Mouse (Mus musculus) MEL-GATA-1-ER (cell line): ENCODE results near the gene Ppef2.
A peak's percentile ranks its signal among the peaks of the same experiment; 100 is the strongest.

Experiments
- DNase-seq: peaks from one replicate; pipeline ENCODE4 v3.0.0-alpha.2; 2012; ENCODE audit warnings: low read depth; ENCODE audit errors: extremely low read depth

The Ppef2 gene

DNA sequence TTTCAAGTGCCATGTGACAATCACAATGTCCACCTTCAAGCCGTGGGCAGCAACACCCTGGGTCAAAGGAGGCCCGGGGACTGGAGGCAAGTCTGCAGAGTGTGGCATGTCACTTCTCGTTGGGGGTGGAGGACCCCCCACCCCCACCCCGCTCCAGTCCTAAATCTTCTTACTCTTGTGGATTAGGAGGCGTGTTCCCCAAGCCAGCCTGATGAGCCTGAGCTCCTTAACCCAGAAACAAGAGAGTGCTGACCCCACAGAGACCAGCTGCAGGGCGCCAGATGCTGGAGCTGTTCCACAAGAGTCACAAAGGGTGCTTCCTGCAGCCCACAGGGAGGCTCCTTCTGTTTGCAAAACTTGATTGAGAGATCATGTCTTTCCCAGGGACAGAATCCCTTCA is at the start of gene Ppef2:
Gene Ppef2 (minus strand): TSS at position 61 of the 400 bp plus-strand sequence.
- DNase-seq = no peak

GRCm38 (mm10) chr5:92304291-92304690 is 48.2 kb upstream of the Ppef2 start:
- DNase-seq = no peak

- DNase-seq = no peak
Observed at GRCm38 (mm10) chr5:92302149-92302840, 46.2 kb upstream of the Ppef2 start.

- no peak for DNase-seq
Observed at GRCm38 (mm10) chr5:92294525-92294924, 38.4 kb upstream of the Ppef2 start.

- no peak for DNase-seq
Observed at GRCm38 (mm10) chr5:92291652-92292414, 35.8 kb upstream of the Ppef2 start.

- no peak for DNase-seq
Observed at GRCm38 (mm10) chr5:92287840-92288239, 31.8 kb upstream of the Ppef2 start.

DNA sequence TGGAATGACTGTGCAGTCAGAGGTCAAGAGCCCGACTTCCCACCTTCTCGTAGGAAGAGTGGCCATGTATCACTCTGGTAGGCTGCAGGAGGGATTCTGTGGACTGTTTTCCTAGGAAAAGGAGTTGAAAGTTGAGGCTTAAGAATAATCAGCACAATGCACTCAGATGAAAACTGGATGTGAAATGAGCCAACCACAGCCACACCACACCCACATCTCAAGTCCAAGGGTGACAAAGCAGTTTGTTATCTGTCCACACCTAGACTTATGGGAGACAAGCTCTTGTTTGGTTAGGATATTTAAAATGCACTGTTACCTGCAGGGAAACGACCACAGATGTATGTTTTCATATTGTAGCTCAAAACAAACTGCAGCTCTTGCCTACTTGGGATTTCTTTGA is 27.0 kb upstream of the Ppef2 start:
- DNase-seq = peak; percentile 65

DNA sequence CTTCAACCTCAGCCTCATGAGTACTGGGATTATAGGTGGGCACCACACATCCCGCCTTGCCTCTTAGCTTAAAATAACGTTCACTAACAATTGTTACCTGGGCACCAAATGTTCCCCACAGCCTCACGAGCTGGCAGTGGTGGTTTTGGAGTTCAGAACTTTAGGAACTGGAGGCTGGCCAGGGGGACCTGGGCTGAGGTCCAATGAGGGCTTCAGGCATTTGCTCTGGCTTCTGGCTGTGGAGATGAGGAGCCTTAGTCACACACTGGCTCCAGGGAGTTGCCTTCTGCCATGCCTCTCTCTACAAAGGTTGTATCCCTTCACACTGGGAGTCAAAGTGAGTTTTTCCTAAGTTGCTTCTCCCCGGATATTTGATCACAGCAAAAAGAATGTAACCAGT is 26.5 kb upstream of the Ppef2 start:
- DNase-seq = no peak

- DNase-seq = peak; percentile 91
Observed at GRCm38 (mm10) chr5:92278942-92279537, 23.0 kb upstream of the Ppef2 start.

DNA sequence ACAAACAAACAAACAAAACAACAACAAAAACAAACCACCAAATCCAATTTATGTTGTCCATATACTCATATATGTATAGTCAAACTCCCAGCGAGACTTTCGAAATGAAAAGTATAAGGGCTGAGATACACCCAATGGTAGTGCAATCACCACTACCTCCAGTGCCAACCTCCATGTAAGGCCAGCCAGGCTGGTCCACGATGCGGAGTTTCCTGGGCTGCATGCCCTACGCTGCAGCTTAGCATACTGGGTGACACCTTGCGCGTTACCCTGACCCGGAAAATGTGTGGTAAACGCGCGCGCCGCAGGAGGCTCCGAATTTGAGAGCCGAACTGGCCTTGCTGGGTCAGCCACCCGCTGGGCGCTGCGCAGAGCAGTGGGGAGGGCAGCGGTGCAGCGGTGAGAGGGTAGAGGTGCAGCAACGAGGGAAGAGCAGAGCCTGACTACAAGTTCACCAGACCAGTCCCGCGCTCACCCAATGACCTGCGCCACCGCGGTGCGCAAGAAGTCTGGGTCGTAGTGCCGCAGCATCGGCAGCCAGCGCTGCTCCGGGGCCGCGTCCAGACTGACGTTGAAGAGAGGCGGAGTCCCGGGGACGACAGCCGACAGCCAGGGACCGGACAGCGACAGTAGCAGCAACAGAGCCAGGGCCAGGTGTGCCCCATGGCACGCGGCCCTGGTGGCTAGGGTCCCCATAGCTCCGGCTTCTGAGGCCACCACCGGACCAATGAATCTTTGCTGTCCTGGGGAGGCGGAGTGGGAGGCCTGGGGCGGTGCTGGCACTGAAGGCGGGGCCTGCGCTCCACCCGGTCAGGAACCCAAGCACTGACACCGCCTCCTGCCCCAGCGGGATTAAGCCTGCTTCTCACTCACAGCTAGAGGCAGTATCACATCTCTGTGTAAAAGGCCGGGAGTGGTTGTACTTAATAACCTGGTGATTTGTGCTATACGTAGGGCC is 21.6 kb upstream of the Ppef2 start, which contains the start of gene Naaa:
Gene Naaa (minus strand): TSS at position 734 of the 958 bp plus-strand sequence.
- DNase-seq = peak; percentile 73

DNA sequence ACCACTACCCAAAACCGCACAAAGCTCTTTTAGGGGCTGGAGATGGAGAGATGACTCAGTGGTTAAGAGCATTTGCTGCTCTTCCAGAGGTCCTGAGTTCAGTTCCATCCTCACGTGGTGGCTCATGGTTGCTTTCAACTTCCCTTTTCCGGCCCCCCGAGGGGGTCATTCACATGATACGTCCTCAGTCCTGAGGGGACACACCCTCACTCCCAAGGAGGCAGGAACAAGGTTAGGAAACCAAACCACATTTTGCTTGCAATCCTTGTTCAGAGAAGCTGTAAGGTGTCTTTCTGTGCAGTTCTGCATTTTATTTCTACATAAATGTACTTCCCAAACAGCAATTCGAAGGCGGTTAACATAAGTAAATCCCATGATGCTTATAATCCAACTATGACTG is 14.4 kb upstream of the Ppef2 start:
- DNase-seq = no peak

DNA sequence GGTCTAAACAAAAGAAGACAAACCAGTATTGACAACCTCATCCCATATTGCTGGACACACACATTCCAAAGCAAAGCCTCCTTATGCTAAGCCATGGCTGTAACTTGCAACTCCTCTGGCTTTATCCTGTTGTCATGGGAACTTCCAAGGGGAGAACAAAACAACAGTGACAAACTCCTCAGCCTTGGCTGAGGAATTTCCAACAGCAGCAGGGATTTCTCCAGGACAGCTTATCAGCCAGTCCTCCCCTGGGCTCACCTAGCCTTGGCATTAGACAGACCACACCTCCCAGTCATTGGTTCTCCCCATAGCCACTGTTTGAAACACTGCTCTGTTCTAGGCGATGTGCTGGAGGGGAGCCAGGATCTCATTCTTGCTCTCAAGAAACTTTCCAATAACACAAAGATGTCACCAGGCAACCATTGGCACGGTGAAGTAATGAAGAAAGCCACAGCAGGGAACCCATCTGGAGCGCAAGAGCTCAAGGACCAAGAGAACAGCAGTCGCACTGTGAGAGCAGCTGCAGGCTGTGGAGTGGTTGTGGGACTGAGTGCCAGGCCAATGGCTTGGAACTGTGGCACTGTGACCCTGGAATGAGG is 7.8 kb upstream of the Ppef2 start:
- no peak for DNase-seq

GRCm38 (mm10) chr5:92262646-92263045 is 6.6 kb upstream of the Ppef2 start:
- DNase-seq = no peak

GRCm38 (mm10) chr5:92254476-92254875 is 1.6 kb downstream of the Ppef2 start:
- no peak for DNase-seq

DNA sequence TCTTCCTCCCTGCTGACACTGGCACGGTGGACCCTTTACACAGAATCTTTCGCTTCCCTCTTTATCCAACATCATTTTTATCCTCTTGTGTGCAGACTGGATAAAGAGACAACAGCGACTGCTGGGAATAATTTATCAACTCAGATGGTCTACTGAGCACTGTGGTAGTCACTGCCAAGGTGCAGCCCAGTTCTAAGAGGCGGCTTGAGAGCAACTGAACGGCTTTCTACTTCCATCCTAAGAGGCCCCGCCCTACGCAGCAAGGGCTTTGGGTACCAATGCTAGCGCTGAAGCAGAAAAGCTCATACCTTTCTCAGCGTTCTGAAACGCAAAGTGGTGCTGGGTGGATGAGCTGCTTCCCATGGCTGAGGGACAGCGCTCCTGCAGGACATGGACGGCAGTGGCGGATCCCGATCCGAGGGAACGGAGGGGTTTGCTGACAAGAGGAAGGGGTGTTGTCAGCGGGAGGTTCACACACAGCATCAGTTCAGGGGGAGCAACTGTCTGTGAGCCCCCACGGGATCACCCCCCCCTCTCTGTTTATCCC is 3.2 kb downstream of the Ppef2 start:
- DNase-seq = no peak

GRCm38 (mm10) chr5:92252031-92252430 is 4.0 kb downstream of the Ppef2 start:
- no peak for DNase-seq

DNA sequence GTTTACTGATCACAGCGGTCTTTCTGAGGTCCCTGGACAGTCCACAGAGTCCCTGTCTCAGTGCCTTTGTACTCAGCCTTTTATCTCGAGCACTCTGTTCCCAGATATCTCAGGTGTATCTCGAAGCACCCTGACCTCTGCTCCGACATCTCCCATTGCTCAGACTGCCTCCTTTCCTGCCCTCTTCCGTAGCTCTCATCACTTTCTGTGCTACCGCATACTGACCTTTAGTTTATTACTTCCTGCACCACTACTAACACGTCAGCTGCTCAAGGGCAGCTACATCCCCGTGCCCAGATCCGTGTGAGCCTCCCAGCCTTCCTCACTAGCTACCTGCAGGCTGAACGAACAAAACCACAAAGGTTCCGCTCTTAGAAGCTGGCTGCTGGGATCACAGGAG is 7.5 kb downstream of the Ppef2 start:
- no peak for DNase-seq

- peak; percentile 91 for DNase-seq
Observed at GRCm38 (mm10) chr5:92245483-92245882, 10.6 kb downstream of the Ppef2 start.

GRCm38 (mm10) chr5:92244900-92245299 is 11.2 kb downstream of the Ppef2 start:
- no peak for DNase-seq

DNA sequence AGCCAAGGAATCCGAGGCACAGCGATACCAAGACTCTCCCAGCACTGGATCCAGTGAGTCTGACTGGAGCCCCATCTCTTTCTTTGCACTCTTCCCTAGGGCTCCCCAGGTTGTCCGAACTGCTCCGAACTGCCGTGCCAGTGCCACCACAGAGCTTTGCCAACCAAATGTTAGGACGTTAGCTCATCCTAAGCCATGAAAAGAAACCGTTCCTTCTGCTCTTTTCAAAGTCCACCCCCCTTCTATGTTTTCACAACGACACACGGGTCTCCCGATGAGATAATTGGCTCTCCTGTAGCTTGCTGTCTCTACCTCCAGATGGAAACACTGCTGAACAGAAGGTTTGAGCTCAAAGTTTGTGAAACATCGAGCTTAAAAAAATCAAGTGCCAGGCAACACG is 15.3 kb downstream of the Ppef2 start:
- DNase-seq = no peak
